Mouse (Mus musculus): ENCODE measurements around the gene Sfxn5. TPM values are rescaled to one million over a fixed set of nuclear protein-coding genes. Genes with fewer than 3 reads are reported as not detected.

The Sfxn5 gene
- polyA plus RNA-seq, 1 experiment from 2014 or later, result 8.2 TPM

DNA sequence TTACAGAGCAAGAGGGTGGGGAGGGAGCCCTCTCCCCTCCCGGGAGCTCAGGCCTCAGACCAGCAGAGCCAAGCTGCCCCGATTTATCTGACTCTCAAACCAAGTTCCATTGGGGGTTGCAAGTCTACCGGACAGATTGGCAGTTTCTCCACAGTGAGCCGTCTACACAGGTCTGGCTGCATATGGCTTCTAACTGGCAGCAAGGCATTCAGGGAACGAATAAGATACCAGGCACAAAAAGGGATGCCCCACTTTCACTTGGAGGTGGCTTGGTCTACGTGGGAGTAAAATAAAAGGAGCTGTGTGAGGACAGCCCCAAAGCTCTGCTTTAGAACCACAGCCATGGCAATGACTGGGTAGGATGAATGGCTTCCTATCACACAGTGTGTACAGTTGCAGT lies 67.2 kb downstream of the Sfxn5 start:
- Histone ChIP-seq H3K4me3 (no peak overlapping the region), H3K36me3 (no peaks in the 10 kb centered on the region), H3K4me2 (no peak overlapping the region), H3K27me3 (peaks cover 8% of the 10 kb centered on the region; the same call in 1 of the 2 replicates), H3K27ac (no peak overlapping the region), H3K4me1 (peaks cover 20% of the 10 kb centered on the region), H3K9ac (no peak overlapping the region), H3K9me3 (no peaks in the 10 kb centered on the region)
- no peak for ATAC-seq (ENCODE audit: insufficient number of reproducible peaks, insufficient read depth, low FRiP score, low TSS enrichment, low read depth)
- WGBS, result 45% methylated on average over 6 of the region's 6 CpGs

DNA sequence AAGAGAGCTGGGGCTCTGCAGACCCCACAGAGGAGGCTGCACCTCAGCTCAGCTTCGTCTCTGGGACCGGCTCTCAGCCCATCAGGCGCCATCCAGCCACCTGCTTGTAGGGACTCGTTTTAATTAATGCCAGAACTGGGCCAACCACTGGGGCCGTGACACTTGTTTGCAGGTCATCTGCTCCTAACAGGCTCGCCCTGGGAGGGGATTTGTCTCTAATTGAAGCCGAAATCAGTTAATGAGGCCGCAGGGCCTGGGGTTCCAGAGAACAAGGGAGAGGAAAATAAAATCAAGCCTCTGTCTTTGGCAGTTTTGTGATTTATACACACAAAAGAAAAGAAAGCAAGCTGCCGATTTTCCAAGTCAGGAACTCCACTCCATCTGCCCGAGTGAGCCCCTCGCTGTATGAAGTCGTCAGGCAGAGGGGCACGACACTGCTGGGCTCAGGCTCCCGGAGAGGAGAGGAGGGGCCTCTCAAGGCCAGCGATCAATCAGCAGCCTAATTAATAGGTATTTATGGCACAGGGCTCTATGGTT lies 68.2 kb downstream of the Sfxn5 start:
- peaks cover 20% of the 10 kb centered on the region for H3K4me1 ChIP-seq
- H3K4me2 ChIP-seq, result peak overlapping the region; percentile 20

DNA sequence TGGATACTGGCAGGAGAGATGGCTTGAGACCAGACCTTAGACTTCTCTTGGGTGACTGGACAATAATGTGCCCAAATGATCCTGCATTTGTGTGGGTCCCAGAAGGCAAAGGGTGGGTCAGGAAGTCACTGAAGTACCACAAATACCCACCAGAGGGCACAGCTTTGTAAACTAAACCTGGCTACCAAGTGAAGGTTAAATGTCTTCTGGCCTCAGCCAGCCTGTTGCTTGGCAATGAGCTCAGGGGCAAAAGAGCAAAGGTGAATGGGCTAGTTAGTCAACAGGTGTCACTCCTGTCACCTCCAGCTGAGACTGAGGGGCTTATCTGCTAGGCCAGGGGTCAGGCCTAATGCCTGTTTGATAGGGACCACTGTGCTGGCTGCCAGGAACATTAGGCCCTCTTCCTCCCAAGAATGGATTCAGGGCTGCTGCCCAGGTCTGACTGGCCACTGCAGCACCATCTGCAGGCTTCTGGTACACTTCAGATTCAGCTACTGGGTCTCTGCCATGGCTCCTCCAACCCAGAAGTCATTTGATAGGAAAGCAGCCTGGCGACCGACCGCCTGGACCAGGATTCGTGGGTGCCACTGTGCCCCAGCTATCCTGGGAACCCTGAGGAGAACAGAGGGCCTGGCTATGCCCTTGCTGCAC lies 70.2 kb downstream of the Sfxn5 start:
- Histone ChIP-seq H3K4me2 (no peak overlapping the region), H3K9ac (no peak overlapping the region), H3K27me3 (peaks cover 8% of the 10 kb centered on the region; the same call in 1 of the 2 replicates), H3K4me3 (no peak overlapping the region), H3K36me3 (no peaks in the 10 kb centered on the region), H3K9me3 (no peaks in the 10 kb centered on the region), H3K27ac (no peak overlapping the region), H3K4me1 (peaks cover 20% of the 10 kb centered on the region)
- 86% methylated on average over 4 of the region's 4 CpGs for WGBS
- ATAC-seq (ENCODE audit: insufficient number of reproducible peaks, insufficient read depth, low FRiP score, low TSS enrichment, low read depth), result no peak

More for the DNA sequence above, 68.2 kb downstream of the Sfxn5 start:
- H3K27ac ChIP-seq, result no peak overlapping the region
- no peaks in the 10 kb centered on the region for H3K9me3 ChIP-seq
- 6% methylated on average over 15 of the region's 15 CpGs for WGBS
- H3K9ac ChIP-seq, result peak overlapping the region; percentile 27
- H3K27me3 ChIP-seq, result peaks cover 8% of the 10 kb centered on the region; the same call in 1 of the 2 replicates
- ATAC-seq (ENCODE audit: insufficient number of reproducible peaks, insufficient read depth, low FRiP score, low TSS enrichment, low read depth), result no peak
- no peaks in the 10 kb centered on the region for H3K36me3 ChIP-seq
- H3K4me3 ChIP-seq, result no peak overlapping the region

DNA sequence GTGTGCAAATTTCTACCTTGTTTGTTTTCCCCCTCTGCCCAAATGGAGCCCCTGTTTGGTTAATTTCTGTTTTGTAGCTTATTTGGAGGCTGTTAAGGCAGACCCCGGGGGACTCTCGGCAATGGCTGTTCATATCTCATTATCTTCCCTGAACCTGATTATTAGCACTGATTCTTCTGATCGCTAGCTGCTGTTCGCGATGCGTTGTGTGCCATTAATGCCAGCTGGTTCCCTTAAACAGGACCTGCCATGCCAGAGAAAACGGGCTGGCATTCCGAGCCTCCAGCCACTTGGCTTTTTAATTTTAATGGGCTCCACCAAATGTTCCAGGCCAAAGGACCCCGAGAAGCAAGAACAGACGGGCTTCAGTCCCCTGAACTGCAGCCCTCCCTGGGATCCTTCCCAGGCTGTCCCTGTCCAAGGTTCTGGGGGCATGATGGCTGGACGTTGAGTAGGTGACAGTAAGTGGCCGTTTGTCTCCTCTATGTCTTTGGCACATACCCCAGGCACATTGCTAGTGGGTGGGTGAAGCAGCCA lies 74.1 kb downstream of the Sfxn5 start:
- 76% methylated on average over 12 of the region's 12 CpGs for WGBS
- no peak for ATAC-seq (ENCODE audit: insufficient number of reproducible peaks, insufficient read depth, low FRiP score, low TSS enrichment, low read depth)
- Histone ChIP-seq H3K9ac (no peak overlapping the region), H3K27ac (no peak overlapping the region), H3K4me1 (peaks cover 2% of the 10 kb centered on the region; the same call in 1 of the 2 replicates), H3K36me3 (no peaks in the 10 kb centered on the region), H3K9me3 (no peaks in the 10 kb centered on the region), H3K27me3 (no peaks in the 10 kb centered on the region), H3K4me3 (no peak overlapping the region), H3K4me2 (no peak overlapping the region)

DNA sequence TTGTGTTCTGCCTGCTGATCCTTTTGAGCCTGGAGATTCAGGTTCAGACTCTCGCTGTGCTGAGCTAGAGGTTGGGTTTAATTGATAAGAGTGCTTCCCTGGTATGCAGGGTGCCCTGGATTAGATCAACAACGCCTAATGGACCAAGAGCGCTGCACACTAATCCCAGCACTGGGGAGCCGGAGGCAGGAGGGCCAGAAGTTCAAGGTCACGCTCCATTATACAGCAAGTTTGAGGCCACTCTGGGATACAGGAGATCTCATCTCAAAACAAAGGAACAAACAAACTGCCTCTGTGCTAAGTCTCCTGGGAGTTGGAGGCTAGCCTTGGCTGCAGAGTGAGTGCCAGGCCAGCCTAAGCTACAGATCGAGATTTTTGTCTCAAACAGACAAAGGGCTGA lies 77.6 kb downstream of the Sfxn5 start:
- WGBS, result 68% methylated on average over 6 of the region's 6 CpGs
- H3K27ac ChIP-seq, result no peak overlapping the region
- H3K27me3 ChIP-seq, result no peaks in the 10 kb centered on the region
- H3K36me3 ChIP-seq, result no peaks in the 10 kb centered on the region
- no peak for ATAC-seq (ENCODE audit: insufficient number of reproducible peaks, insufficient read depth, low FRiP score, low TSS enrichment, low read depth)
- H3K4me3 ChIP-seq, result no peak overlapping the region
- no peaks in the 10 kb centered on the region for H3K9me3 ChIP-seq
- no peak overlapping the region for H3K9ac ChIP-seq
- peaks cover 4% of the 10 kb centered on the region; the same call in 1 of the 2 replicates for H3K4me1 ChIP-seq
- H3K4me2 ChIP-seq, result no peak overlapping the region

DNA sequence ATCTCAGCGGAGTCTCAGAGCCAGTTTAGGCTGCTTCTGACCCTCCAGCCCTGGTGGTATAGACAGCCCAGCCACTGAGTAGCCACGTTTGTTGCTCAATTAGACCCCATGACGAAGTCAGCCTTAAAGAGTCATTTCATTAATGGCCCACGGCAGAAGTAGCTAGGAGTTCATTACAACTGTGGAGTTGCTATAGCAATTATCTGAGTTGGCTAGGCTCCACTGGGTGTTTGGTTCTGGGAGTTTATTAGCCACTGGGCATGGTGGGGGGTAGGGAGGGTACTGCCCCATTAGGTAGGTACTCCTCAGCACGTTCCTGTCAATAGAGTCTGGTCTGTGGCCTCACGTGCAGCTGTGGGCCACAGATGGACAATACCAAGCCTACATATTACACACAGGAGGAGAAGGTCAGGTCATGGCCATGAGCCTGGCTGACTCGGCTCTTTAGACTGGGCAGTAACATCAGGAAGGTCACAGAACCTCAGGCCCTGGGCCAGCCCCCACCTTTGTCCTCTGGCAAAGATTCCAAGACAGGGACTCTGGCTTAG lies 79.2 kb downstream of the Sfxn5 start:
- ATAC-seq (ENCODE audit: insufficient number of reproducible peaks, insufficient read depth, low FRiP score, low TSS enrichment, low read depth), result no peak
- H3K4me1 ChIP-seq, result peaks cover 4% of the 10 kb centered on the region; the same call in 1 of the 2 replicates
- no peaks in the 10 kb centered on the region for H3K27me3 ChIP-seq
- no peaks in the 10 kb centered on the region for H3K36me3 ChIP-seq
- no peak overlapping the region for H3K4me2 ChIP-seq
- WGBS, result 68% methylated on average over 7 of the region's 7 CpGs
- H3K9ac ChIP-seq, result no peak overlapping the region
- no peaks in the 10 kb centered on the region for H3K9me3 ChIP-seq
- H3K27ac ChIP-seq, result no peak overlapping the region
- no peak overlapping the region for H3K4me3 ChIP-seq

DNA sequence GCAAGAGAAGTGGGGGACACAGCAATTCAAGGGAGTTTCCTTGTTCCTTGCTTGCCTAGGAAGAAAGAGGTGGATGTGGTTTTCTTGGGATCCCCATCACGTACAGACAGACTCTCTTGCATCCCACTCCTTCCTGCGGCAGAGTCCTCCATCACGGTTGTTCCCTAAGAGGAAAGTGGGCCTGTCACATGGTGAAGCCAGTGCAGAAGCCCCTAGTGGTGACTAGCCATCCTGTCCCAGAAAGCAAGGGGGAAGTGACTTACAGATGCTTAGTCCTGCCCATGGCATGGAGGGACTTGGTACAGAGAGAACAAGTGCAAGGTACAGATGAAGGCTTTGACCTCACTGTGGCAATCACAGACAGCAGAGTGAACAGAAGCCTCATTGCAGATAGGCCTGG lies 79.9 kb downstream of the Sfxn5 start:
- Histone ChIP-seq H3K4me2 (no peak overlapping the region), H3K36me3 (no peaks in the 10 kb centered on the region; the same call in 1 of the 2 replicates), H3K27ac (no peak overlapping the region), H3K4me1 (peaks cover 4% of the 10 kb centered on the region; the same call in 1 of the 2 replicates), H3K4me3 (no peak overlapping the region), H3K27me3 (no peaks in the 10 kb centered on the region), H3K9me3 (no peaks in the 10 kb centered on the region), H3K9ac (no peak overlapping the region)
- ATAC-seq (ENCODE audit: insufficient number of reproducible peaks, insufficient read depth, low FRiP score, low TSS enrichment, low read depth), result no peak
- WGBS, result 67% methylated on average over 3 of the region's 3 CpGs

DNA sequence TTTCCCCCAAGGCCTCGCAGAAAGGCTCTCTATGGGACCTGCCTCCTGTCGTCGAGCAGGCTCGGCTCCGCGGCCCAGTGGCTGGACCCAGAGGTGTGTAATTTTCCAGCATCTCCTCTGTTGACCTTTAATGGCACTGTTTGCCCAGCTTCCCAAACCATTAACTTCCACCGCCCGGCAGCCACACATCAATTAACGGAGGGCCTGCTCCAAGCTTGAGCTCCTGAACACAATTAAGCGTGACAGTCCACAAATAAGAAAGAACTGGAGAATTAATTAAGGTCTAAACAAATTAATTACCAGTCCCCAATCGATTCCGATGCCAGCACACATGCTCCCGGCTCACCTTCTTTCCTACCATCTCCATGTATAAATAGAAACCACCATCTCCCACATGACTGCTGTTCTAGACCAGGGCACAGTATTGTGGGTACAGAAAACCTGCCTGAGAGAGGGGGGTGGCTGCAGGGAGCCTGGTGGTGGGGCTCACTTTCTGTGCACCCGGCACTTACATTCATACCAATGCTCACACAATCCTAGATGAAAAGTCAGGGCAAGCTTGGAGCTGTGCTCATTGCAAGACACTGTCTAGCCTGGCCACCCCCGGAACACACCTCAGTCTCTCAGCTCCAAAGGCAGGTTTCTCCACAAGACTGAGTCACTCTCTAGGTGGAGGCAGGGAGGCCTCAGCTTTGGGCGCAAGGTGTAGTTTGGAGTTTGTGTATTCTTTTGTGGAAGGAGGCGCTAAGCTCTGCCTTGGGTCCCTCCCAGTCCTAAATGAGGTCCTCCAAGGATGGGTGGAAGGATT lies 80.8 kb downstream of the Sfxn5 start:
- 83% methylated on average over 17 of the region's 17 CpGs for WGBS
- no peak overlapping the region for H3K9ac ChIP-seq

DNA sequence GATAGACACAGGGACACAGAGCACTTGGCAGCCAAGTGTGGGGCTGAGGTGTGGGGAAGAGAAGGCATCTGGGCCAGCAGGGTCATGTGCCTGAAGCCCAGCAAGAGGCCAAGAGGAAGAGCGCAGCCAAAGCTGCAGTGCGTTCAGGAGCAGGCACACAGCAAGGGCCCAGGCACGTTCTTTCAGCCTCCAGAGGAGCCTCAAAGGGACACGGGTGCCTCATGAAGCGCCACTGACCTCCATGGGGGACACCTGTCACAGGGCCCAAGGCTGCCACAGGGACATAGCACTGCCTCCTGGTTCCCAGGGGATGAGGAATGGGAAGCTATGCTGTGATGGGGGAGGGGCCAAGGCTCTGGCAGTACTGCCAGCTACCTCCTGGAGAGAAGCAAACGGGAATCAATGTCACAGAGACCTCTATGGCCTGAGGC lies 82.4 kb downstream of the Sfxn5 start:
- no peak for ATAC-seq (ENCODE audit: insufficient number of reproducible peaks, insufficient read depth, low FRiP score, low TSS enrichment, low read depth)
- Histone ChIP-seq H3K27me3 (no peaks in the 10 kb centered on the region), H3K4me3 (no peak overlapping the region), H3K36me3 (no peaks in the 10 kb centered on the region; the same call in 1 of the 2 replicates), H3K27ac (no peak overlapping the region), H3K4me2 (no peak overlapping the region), H3K9ac (no peak overlapping the region), H3K4me1 (peaks cover 4% of the 10 kb centered on the region; the same call in 1 of the 2 replicates), H3K9me3 (no peaks in the 10 kb centered on the region)
- WGBS, result 37% methylated on average over 6 of the region's 6 CpGs

More for the DNA sequence above, 80.8 kb downstream of the Sfxn5 start:
- Histone ChIP-seq H3K4me3 (no peak overlapping the region), H3K4me2 (no peak overlapping the region), H3K4me1 (peaks cover 4% of the 10 kb centered on the region; the same call in 1 of the 2 replicates), H3K27me3 (no peaks in the 10 kb centered on the region), H3K9me3 (no peaks in the 10 kb centered on the region), H3K36me3 (no peaks in the 10 kb centered on the region; the same call in 1 of the 2 replicates), H3K27ac (no peak overlapping the region)
- ATAC-seq (ENCODE audit: insufficient number of reproducible peaks, insufficient read depth, low FRiP score, low TSS enrichment, low read depth), result no peak

DNA sequence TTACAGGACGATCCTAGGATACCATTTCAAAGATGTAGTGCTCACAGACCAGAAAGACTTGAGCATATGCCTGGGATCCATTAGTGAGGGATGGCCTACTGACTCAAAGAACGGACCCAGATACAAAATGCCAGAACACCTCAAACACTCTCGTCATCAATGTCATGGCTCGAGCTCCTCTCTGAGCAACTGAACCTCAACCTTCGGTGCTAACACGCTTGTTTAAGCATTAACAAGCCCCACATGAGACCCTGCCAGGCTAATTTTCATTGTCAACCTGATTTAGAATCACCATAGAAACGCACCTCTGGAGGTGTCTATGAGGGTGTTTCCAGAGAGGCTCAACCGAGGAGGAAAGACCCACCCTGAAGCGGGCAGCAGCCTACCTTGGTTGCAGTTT lies 83.4 kb downstream of the Sfxn5 start:
- Histone ChIP-seq H3K9ac (no peak overlapping the region), H3K27ac (no peak overlapping the region)

DNA sequence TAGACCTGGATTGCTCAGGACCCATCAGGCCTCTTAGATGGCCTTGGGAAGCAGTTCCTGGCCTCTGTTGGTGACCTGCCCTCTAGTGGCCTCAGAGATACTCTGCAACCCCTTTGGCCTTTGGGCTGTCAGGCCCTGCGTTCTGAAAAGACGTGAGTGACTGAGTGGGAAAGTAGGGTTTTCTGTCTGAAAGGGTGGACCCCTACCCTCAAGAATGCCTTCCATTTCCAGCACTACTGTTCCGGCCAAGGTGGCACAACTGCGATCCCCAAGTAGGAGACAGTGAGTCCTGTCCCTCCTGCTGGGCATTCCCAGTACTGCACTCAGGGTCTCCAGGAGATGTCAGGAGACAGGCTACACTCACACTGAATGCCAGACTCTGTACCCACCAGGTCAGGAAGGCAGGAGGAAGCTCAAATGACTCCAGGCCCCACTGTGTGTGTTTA lies 94.2 kb downstream of the Sfxn5 start:
- Histone ChIP-seq H3K4me3 (no peak overlapping the region), H3K9ac (no peak overlapping the region), H3K27ac (no peak overlapping the region), H3K36me3 (no peaks in the 10 kb centered on the region), H3K4me1 (peaks cover 10% of the 10 kb centered on the region), H3K27me3 (no peaks in the 10 kb centered on the region), H3K9me3 (no peaks in the 10 kb centered on the region), H3K4me2 (peak overlapping the region; percentile 41)
- no peak for ATAC-seq (ENCODE audit: insufficient number of reproducible peaks, insufficient read depth, low FRiP score, low TSS enrichment, low read depth)
- WGBS, result 11% methylated on average over 4 of the region's 4 CpGs

More for the DNA sequence above, 83.4 kb downstream of the Sfxn5 start:
- Histone ChIP-seq H3K36me3 (no peaks in the 10 kb centered on the region; the same call in 1 of the 2 replicates), H3K4me2 (no peak overlapping the region), H3K27me3 (no peaks in the 10 kb centered on the region), H3K4me3 (no peak overlapping the region), H3K9me3 (no peaks in the 10 kb centered on the region), H3K4me1 (peaks cover 4% of the 10 kb centered on the region; the same call in 1 of the 2 replicates)
- ATAC-seq (ENCODE audit: insufficient number of reproducible peaks, insufficient read depth, low FRiP score, low TSS enrichment, low read depth), result no peak
- WGBS, result 75% methylated on average over 9 of the region's 9 CpGs

Data from embryonic facial prominence, embryonic 13.5 days (tissue).